8 mouse cellular contexts compared by ENCODE assay signal in genomic region chr3:126771541-126771940, GRCm38 (mm10).
A peak's percentile ranks its signal among the peaks of the same experiment; 100 is the strongest.
DNase-seq lines count a peak whose midpoint lies in the region; ATAC-seq and TF ChIP-seq lines count a peak whose summit lies in the region.

No protein-coding gene starts in this region.

- H3K27me3 ChIP-seq in embryonic facial prominence, embryonic 13.5 days = no peaks in the 10 kb centered on the region
- no peaks in the 10 kb centered on the region for H3K27me3 ChIP-seq in limb, embryonic 13.5 days
- no peaks in the 10 kb centered on the region for H3K27me3 ChIP-seq in midbrain, postnatal 0 days (ENCODE audit: insufficient read depth, low read length)

- no peak overlapping the region for H3K4me3 ChIP-seq in embryonic facial prominence, embryonic 13.5 days
- H3K4me3 ChIP-seq in limb, embryonic 13.5 days = no peak overlapping the region
- H3K4me3 ChIP-seq in midbrain, postnatal 0 days (ENCODE audit: low read depth, low read length) = no peak overlapping the region

- no peak overlapping the region for H3K9ac ChIP-seq in embryonic facial prominence, embryonic 13.5 days
- H3K9ac ChIP-seq in limb, embryonic 13.5 days = no peak overlapping the region
- no peak overlapping the region for H3K9ac ChIP-seq in midbrain, postnatal 0 days (replicated peaks; ENCODE audit: low read length, poor library complexity, severe bottlenecking)

- H3K27ac ChIP-seq in embryonic facial prominence, embryonic 13.5 days = no peak overlapping the region
- no peak overlapping the region for H3K27ac ChIP-seq in limb, embryonic 13.5 days
- no peak overlapping the region for H3K27ac ChIP-seq in midbrain, postnatal 0 days (ENCODE audit: low read depth, low read length)

- peak; percentile 86 for TF ChIP-seq CTCF in midbrain, postnatal 0 days (IDR thresholded peaks at IDR 0.05)

- H3K36me3 ChIP-seq in embryonic facial prominence, embryonic 13.5 days = no peaks in the 10 kb centered on the region
- peaks cover 3% of the 10 kb centered on the region; the same call in 1 of the 2 replicates for H3K36me3 ChIP-seq in limb, embryonic 13.5 days
- H3K36me3 ChIP-seq in midbrain, postnatal 0 days (ENCODE audit: insufficient read depth, low read length) = no peaks in the 10 kb centered on the region

- H3K4me1 ChIP-seq in embryonic facial prominence, embryonic 13.5 days = no peaks in the 10 kb centered on the region
- H3K4me1 ChIP-seq in limb, embryonic 13.5 days = no peaks in the 10 kb centered on the region
- no peaks in the 10 kb centered on the region for H3K4me1 ChIP-seq in midbrain, postnatal 0 days (ENCODE audit: insufficient read depth, low read length)

- DNase-seq in 3T3-L1 (ENCODE audit: low read depth, low spot score) = peak; percentile 84
- peak; percentile 79 to 86 for DNase-seq in adrenal gland, postnatal 36 days
- DNase-seq in heart, adult 8-10 months (ENCODE audit: low spot score) = peak; percentile 81
- peak; percentile 91 for DNase-seq in kidney, adult 9 months
- peak; percentile 79 for DNase-seq in midbrain, postnatal 0 days (ENCODE audit: low spot score)
- peak; percentile 46 to 67 for DNase-seq in spleen, postnatal 14 days (ENCODE audit: low spot score in 2 of 2)

- H3K9me3 ChIP-seq in embryonic facial prominence, embryonic 13.5 days = no peaks in the 10 kb centered on the region
- no peaks in the 10 kb centered on the region for H3K9me3 ChIP-seq in limb, embryonic 13.5 days
- H3K9me3 ChIP-seq in midbrain, postnatal 0 days (ENCODE audit: low read length) = no peaks in the 10 kb centered on the region

- 18% methylated on average over 6 of the region's 6 CpGs for WGBS in embryonic facial prominence, embryonic 13.5 days
- WGBS in limb, embryonic 13.5 days = 27% methylated on average over 6 of the region's 6 CpGs
- 27% methylated on average over 6 of the region's 6 CpGs for WGBS in midbrain, postnatal 0 days

- ATAC-seq in embryonic facial prominence, embryonic 13.5 days (ENCODE audit: insufficient number of reproducible peaks, insufficient read depth, low FRiP score, low TSS enrichment, low read depth) = peak; percentile 79; the same call in 1 of the 2 replicates
- ATAC-seq in limb, embryonic 13.5 days (ENCODE audit: low FRiP score, low read depth) = peak; percentile 83
- peak; percentile 65; the same call in 1 of the 2 replicates for ATAC-seq in midbrain, postnatal 0 days (ENCODE audit: low FRiP score)

- no peak overlapping the region for H3K4me2 ChIP-seq in embryonic facial prominence, embryonic 13.5 days
- no peak overlapping the region for H3K4me2 ChIP-seq in limb, embryonic 13.5 days (replicated peaks)
- no peak overlapping the region for H3K4me2 ChIP-seq in midbrain, postnatal 0 days (ENCODE audit: low read depth, low read length, poor library complexity, severe bottlenecking)
